Mouse (Mus musculus): ENCODE results near the gene Ddx3y. TPM values are rescaled to one million over a fixed set of nuclear protein-coding genes. Genes with fewer than 3 reads are reported as not detected.

The Ddx3y gene
- polyA plus RNA-seq (2012; rRNA removed), result 8.2 and 8.8 TPM in 2 replicates

DNA sequence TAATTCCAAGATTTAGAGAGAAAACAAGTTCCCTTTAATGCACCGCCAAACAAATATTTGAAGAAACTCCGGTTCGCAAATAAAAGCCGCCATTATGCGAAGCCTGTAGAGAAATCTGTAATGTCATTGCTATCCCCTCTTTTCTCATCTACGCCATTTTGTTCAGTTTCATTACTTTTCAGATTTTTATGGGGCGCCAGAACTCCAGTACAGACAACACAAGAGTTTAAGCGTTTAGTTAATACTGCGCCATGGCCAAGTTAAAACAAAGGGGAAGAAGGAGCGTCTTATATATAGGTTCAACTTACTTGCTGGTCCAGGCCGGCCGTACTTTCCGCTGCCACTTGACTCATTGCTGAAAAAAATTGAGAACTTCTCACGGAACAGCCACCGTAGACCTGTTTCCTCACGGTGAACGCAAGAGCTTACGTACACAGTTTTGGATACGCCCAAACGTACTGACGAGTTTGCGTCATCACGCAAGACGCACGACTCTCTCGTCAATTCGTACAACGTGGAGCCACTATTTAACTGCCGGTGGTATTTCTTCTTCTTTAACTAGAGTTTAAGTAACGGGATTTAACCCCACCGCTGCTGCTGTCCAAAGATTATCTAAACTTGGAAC is at the start of gene Ddx3y:
Ddx3y (minus strand) TSS at position 459 of the 625 bp plus-strand sequence.
- DNase-seq (ENCODE audit: low read depth), result peak; percentile 38

DNA sequence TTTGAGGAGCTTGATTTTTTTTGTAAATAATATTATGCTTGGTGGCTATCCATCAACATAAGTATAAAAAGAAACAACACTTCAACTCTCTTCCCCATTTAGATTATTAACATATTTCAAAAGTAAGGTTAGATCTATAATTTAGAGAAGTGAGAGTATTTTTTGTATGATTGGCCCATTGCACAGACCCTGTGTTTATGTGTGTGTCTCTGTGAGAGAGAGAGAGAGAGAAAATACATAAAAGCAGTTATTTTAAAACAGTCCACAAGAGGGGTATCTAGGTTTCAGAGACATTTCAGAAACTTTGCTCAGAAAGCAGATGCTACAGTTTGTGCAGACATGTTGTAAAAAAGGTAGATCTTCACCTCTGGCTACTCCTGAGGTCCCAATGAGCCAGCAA is 7.3 kb upstream of the Ddx3y start:
- no peak for DNase-seq (ENCODE audit: low read depth)

DNA sequence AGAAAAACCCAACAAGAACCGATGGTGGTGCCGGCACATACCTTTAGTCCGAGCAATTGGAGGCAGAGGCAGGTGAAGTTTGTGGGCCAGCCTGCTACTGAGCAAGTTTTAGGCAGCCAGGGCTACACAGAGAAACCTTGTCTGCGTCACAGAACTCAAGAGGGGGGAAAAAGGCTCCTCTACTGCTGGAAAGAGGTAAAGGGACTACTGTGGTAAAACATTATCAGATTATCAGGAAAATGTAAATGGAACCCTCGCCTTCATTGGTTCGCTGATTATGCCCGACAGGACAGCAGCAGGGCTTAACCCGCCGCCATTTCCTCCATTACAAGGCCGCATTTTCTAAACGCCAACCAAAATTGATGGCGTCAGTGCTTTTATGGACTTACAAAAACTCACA is 694 bp downstream of the Ddx3y start:
- DNase-seq (ENCODE audit: low read depth), result no peak

DNA sequence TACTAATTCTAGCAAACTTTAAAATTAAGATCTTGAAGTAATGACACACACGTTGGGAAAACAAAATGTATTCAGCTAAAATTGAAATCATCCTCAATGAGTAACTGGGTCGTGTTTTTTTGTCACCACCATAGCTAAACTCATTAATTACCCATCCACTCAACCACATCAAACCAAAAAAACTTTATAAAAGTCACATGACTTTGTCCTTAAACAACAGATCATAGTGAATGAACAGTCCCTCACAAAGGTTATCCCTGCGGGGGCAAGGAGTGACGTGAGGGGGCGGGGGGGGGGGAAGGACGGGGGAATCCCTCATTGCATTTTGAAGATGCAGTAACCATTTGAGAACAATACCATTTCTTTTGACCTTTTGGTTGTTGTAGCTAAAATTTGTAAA is 40.3 kb downstream of the Ddx3y start:
- no peak for DNase-seq (ENCODE audit: low read depth)

DNA sequence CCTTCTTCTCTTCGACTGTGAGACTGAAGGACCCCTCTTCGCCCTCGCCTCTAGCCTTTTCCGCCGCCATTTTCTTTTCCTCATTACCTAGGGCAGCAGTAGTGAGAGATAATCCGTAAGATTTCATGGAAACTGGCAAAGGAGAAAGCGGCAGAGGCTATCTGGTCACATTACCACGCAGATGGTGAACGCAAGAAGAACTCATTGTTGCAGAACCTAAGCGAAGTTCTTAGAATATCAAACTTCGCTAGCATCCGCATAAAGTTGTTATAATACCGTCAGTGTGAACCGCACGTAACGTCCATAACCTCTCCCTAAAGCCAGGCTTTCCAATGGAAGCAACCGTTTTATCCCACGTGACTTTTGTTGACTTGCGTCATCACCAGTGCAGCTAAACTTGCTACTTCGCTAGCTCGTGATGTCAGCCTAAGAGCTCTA is 41.0 kb downstream of the Ddx3y start, which contains the start of gene Uty:
Uty (minus strand) TSS at position 334 of the 438 bp plus-strand sequence.
- DNase-seq (ENCODE audit: low read depth), result peak; percentile 63

DNA sequence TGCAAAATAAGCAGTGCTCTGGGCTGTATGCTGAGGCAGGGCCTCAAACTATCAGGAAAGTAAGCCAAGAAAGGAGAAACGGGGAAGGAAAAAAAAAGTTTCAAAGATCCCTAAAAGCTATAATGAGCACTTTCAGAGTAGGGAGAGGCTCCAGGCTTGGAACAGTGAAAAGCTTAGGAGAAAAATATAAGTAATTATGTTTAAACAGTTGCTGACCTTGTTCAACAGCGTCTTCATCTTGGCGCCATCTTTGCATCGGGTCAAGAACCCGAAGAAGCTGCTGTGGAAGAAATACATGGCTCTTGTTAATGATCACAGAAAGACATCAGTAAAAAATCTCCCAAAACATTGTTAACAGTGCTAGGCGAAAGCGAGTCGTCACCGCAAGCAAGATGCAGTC is 41.5 kb downstream of the Ddx3y start:
- peak; percentile 6 for DNase-seq (ENCODE audit: low read depth)

DNA sequence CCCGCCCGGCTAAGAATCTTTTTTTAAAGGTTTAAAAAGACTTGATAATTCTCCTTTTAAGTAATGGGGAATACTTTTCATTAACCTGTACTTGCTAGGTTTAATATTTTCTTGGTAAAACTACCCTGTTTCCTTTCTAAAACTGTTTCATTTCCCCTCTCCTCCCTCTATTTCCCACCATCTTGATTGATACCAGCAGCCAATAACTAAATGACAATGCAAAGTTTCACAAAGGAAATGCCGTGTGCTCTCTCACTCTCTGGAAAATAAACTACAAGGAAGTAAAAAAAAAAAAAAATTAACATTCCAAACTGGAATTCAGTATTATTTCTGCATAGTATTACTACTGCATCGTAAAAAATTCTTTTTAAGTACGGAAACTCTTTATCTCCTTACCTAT is 42.0 kb downstream of the Ddx3y start:
- DNase-seq (ENCODE audit: low read depth), result no peak

DNA sequence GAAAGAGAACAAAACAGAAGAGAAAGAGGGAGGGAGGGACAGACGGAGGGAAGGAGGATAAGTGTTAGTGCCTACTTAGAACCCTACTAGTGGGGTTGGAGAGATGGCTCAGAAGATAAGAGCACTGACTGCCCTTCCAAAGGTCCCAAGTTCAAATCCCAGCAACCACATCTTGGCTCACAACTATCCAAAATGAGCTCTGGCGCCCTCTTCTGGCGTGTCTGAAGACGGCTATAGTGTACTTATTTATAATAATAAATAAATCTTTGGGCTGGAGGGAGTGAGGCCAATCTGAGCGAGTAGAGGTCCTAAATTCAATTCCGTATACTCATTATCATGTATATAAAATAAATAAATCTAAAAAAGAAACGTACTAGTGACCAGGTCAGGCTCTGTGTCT is 66.4 kb downstream of the Ddx3y start:
- DNase-seq (ENCODE audit: low read depth), result no peak

Other genes starting within 250 kb of the Ddx3y start
- 5.6 and 6.9 TPM in 2 replicates for gene Uty, start 40.9 kb downstream of the Ddx3y start, polyA plus RNA-seq (2012; rRNA removed)
- not detected in 2 replicates for gene Usp9y, start 173.2 kb upstream of the Ddx3y start, polyA plus RNA-seq (2012; rRNA removed)

All from gonadal fat pad, adult 2 months (tissue).